Mouse (Mus musculus) G1E (cell line): ENCODE results near the gene B230217C12Rik.

ENCODE experiments used
- CTCF ChIP-seq: IDR thresholded peaks from 2 replicates; pipeline ENCODE4 v1.5.1; 2012; ENCODE audit warnings: low read depth, low read length, inconsistent platforms, mixed read lengths
- GATA2 ChIP-seq: IDR thresholded peaks from 2 replicates; pipeline ENCODE4 v1.6.1; 2012; ENCODE audit warnings: low read depth, low read length, inconsistent platforms, borderline replicate concordance
- POLR2AphosphoS5 ChIP-seq: IDR thresholded peaks from 2 replicates; pipeline ENCODE4 v1.6.1; 2012; ENCODE audit warnings: low read depth, low read length, inconsistent platforms; ENCODE audit not compliant: insufficient replicate concordance
- TAL1 ChIP-seq: conservative IDR thresholded peaks from 2 replicates; pipeline ENCODE4 v1.6.1; 2012; ENCODE audit warnings: low read depth, low read length, inconsistent platforms, mixed read lengths

- TF ChIP-seq CTCF (no peak), TAL1 (no peak), POLR2AphosphoS5 (no peak), GATA2 (no peak)
Measured at GRCm38 (mm10) chr11:97808621-97809234, 31.9 kb upstream of the B230217C12Rik start.
